Mouse (Mus musculus) hindbrain, embryonic 14.5 days (tissue): ENCODE data around the gene Tmem203. TPM values are rescaled to one million over a fixed set of nuclear protein-coding genes. Genes with fewer than 3 reads are reported as not detected.

Source experiments
- ATAC-seq: fragments of 200-750 bp; cut with Nextera tagmentation; 2 replicates; pipeline ENCODE4 v1.8.0; 2017; ENCODE audit warnings: moderate number of reproducible peaks, mild to moderate bottlenecking, moderate TSS enrichment, moderate library complexity; ENCODE audit not compliant: low FRiP score
- DNase-seq: peaks from one replicate; pipeline ENCODE4 v3.0.0-alpha.2; 2015; ENCODE audit warnings: low spot score
- H3K27ac ChIP-seq: fragments of 300-500 bp; sonication (generic); 2 replicates; pipeline ENCODE4 v1.5.1; 2014; ENCODE audit warnings: mild to moderate bottlenecking, moderate library complexity
- H3K27me3 ChIP-seq: fragments of 300-500 bp; sonication (generic); 2 replicates; pipeline ENCODE4 v1.6.1; 2014; ENCODE audit warnings: mild to moderate bottlenecking, low read length, mixed read lengths; ENCODE audit not compliant: control insufficient read depth, insufficient read depth
- H3K36me3 ChIP-seq: fragments of 300-500 bp; sonication (generic); replicated peaks from 2 replicates; pipeline ENCODE4 v1.6.1; 2014; ENCODE audit not compliant: control insufficient read depth, insufficient read depth
- H3K4me1 ChIP-seq: fragments of 300-500 bp; sonication (generic); replicated peaks from 2 replicates; pipeline ENCODE4 v1.6.1; 2014; ENCODE audit warnings: antibody characterized with exemption, low read length, mixed read lengths; ENCODE audit not compliant: control insufficient read depth, insufficient read depth
- H3K4me2 ChIP-seq: fragments of 300-500 bp; sonication (generic); replicated peaks from 2 replicates; pipeline ENCODE4 v1.6.1; 2014; ENCODE audit warnings: mild to moderate bottlenecking, moderate library complexity
- H3K4me3 ChIP-seq: fragments of 300-500 bp; sonication (generic); replicated peaks from 2 replicates; pipeline ENCODE4 v1.5.1; 2014; ENCODE audit warnings: mild to moderate bottlenecking, low read length
- H3K9ac ChIP-seq: fragments of 300-500 bp; sonication (generic); 2 replicates; pipeline ENCODE4 v1.6.1; 2014
- H3K9me3 ChIP-seq: fragments of 300-500 bp; sonication (generic); 2 replicates; pipeline ENCODE4 v1.6.1; 2016; ENCODE audit warnings: low read length; ENCODE audit not compliant: control insufficient read depth
- WGBS: fragments of 180-500 bp; shearing (Covaris S2); extraction: QIAGEN DNeasy Blood & Tissue Kit; methylation state at CpG from one replicate; pipeline ENCODE4 v1.1.7; 2014; 5-methylcytosine and 5-hydroxymethylcytosine counted together
- polyA plus RNA-seq: library from polyadenylated mRNA; unstranded; fragments of >200 nt; fragmentation: Nextera tagmentation; extraction: Ambion mirVana; gene quantifications from 2 replicates; pipeline ENCODE4 v1.2.1, GENCODE M21; 2014

The Tmem203 gene
- polyA plus RNA-seq, 1 experiment from 2014 or later: 12.5 TPM

GRCm38 (mm10) chr2:25304657-25305541 lies 49.7 kb downstream of the Tmem203 start:
- peak overlapping the region; percentile 59 for H3K4me2 ChIP-seq
- DNase-seq (peak; percentile 63), ATAC-seq (peak; percentile 89)
- H3K27me3 ChIP-seq: peaks cover 52% of the 10 kb centered on the region
- H3K9ac ChIP-seq: peak overlapping the region; percentile 55
- H3K4me3 ChIP-seq: peak overlapping the region; percentile 34
- H3K36me3 ChIP-seq: peaks cover 43% of the 10 kb centered on the region
- peaks cover 7% of the 10 kb centered on the region for H3K4me1 ChIP-seq
- peak overlapping the region; percentile 11 for H3K27ac ChIP-seq
- 3% methylated on average over 45 of the region's 45 CpGs for WGBS
- no peaks in the 10 kb centered on the region for H3K9me3 ChIP-seq

Other genes starting within 250 kb of the Tmem203 start
- 117 and 126 TPM in 2 replicates for gene Nsmf, start 201.1 kb upstream of the Tmem203 start, polyA plus RNA-seq
- 0.21 TPM in 1 of 2 replicates, not detected in the other for gene Entpd8, start 175.1 kb upstream of the Tmem203 start, polyA plus RNA-seq
- not detected in 2 replicates for gene Noxa1, start 160.3 kb upstream of the Tmem203 start, polyA plus RNA-seq
- 15.6 and 19.9 TPM in 2 replicates for gene Nrarp, start 74.7 kb upstream of the Tmem203 start, polyA plus RNA-seq
- gene Tor4a, start 58.6 kb upstream of the Tmem203 start, polyA plus RNA-seq: 2.0 and 2.2 TPM in 2 replicates
- 88.0 and 91.6 TPM in 2 replicates for gene Nelfb, start 44.0 kb upstream of the Tmem203 start, polyA plus RNA-seq
- not detected in 2 replicates for gene Stpg3, start 40.8 kb upstream of the Tmem203 start, polyA plus RNA-seq
- not detected in 2 replicates for gene Fam166a, start 36.7 kb upstream of the Tmem203 start, polyA plus RNA-seq
- 382 and 411 TPM in 2 replicates for gene Tubb4b, start 30.7 kb upstream of the Tmem203 start, polyA plus RNA-seq
- not detected in 2 replicates for gene Slc34a3, start 21.1 kb upstream of the Tmem203 start, polyA plus RNA-seq
- gene Rnf224, start 18.7 kb upstream of the Tmem203 start, polyA plus RNA-seq: not detected in 2 replicates
- gene Rnf208, start 13.2 kb upstream of the Tmem203 start, polyA plus RNA-seq: 166 and 177 TPM in 2 replicates
- 0.59 TPM in 1 of 2 replicates, not detected in the other for gene Cysrt1, start 13.0 kb upstream of the Tmem203 start, polyA plus RNA-seq
- 2.9 and 5.3 TPM in 2 replicates for gene AL732309.1, start 8.6 kb upstream of the Tmem203 start, polyA plus RNA-seq
- 13.4 and 14.7 TPM in 2 replicates for gene Tprn, start 7.2 kb downstream of the Tmem203 start, polyA plus RNA-seq
- gene Ssna1, start 17.0 kb downstream of the Tmem203 start, polyA plus RNA-seq: 175 and 190 TPM in 2 replicates
- 113 and 114 TPM in 2 replicates for gene Anapc2, start 17.0 kb downstream of the Tmem203 start, polyA plus RNA-seq
- not detected in 2 replicates for gene Tmem210, start 32.7 kb downstream of the Tmem203 start, polyA plus RNA-seq
- gene Lrrc26, start 34.5 kb downstream of the Tmem203 start, polyA plus RNA-seq: not detected in 2 replicates
- 57.2 and 68.4 TPM in 2 replicates for gene Grin1, start 63.7 kb downstream of the Tmem203 start, polyA plus RNA-seq
- gene Man1b1, start 76.9 kb downstream of the Tmem203 start, polyA plus RNA-seq: 51.6 and 66.0 TPM in 2 replicates
- 21.5 and 24.7 TPM in 2 replicates for gene Dpp7, start 100.9 kb downstream of the Tmem203 start, polyA plus RNA-seq
- gene Uap1l1, start 110.2 kb downstream of the Tmem203 start, polyA plus RNA-seq: 6.3 and 6.8 TPM in 2 replicates
- 10.0 and 10.8 TPM in 2 replicates for gene Sapcd2, start 116.9 kb downstream of the Tmem203 start, polyA plus RNA-seq
- gene Entpd2, start 140.4 kb downstream of the Tmem203 start, polyA plus RNA-seq: 2.6 and 3.3 TPM in 2 replicates
- 365 and 378 TPM in 2 replicates for gene Npdc1, start 143.9 kb downstream of the Tmem203 start, polyA plus RNA-seq
- gene Fut7, start 167.8 kb downstream of the Tmem203 start, polyA plus RNA-seq: 0.37 TPM in 1 of 2 replicates, not detected in the other
- gene Abca2, start 173.3 kb downstream of the Tmem203 start, polyA plus RNA-seq: 15.6 and 17.3 TPM in 2 replicates
- 2.2 and 2.6 TPM in 2 replicates for gene Clic3, start 201.4 kb downstream of the Tmem203 start, polyA plus RNA-seq
- gene Paxx, start 205.7 kb downstream of the Tmem203 start, polyA plus RNA-seq: 93.1 and 109 TPM in 2 replicates
- gene Ptgds, start 214.6 kb downstream of the Tmem203 start, polyA plus RNA-seq: 230 and 390 TPM in 2 replicates
- gene Lcn12, start 238.5 kb downstream of the Tmem203 start, polyA plus RNA-seq: not detected in 2 replicates
- 116 and 118 TPM in 2 replicates for gene Fbxw5, start 245.3 kb downstream of the Tmem203 start, polyA plus RNA-seq
- gene C8g, start 246.3 kb downstream of the Tmem203 start, polyA plus RNA-seq: 4.1 and 5.5 TPM in 2 replicates